Mouse (Mus musculus) activated CD4-positive, CD25-positive, alpha-beta regulatory T cell, adult 4 months (primary cell): ENCODE results near the gene Far2. TPM values are rescaled to one million over a fixed set of nuclear protein-coding genes. Genes with fewer than 3 reads are reported as not detected.

Experiments
- ATAC-seq: one replicate; pipeline ENCODE4 v1.8.0; 2017
- polyA plus RNA-seq, 2 experiments: library from polyadenylated mRNA; unstranded; fragments of 100-300 nt; shearing (Covaris generic); gene quantifications; one replicate each; pipeline ENCODE4 v1.2.1; 2017

The Far2 gene
- 1 to 10 TPM; 2.7 to 3.0 TPM for polyA plus RNA-seq

DNA sequence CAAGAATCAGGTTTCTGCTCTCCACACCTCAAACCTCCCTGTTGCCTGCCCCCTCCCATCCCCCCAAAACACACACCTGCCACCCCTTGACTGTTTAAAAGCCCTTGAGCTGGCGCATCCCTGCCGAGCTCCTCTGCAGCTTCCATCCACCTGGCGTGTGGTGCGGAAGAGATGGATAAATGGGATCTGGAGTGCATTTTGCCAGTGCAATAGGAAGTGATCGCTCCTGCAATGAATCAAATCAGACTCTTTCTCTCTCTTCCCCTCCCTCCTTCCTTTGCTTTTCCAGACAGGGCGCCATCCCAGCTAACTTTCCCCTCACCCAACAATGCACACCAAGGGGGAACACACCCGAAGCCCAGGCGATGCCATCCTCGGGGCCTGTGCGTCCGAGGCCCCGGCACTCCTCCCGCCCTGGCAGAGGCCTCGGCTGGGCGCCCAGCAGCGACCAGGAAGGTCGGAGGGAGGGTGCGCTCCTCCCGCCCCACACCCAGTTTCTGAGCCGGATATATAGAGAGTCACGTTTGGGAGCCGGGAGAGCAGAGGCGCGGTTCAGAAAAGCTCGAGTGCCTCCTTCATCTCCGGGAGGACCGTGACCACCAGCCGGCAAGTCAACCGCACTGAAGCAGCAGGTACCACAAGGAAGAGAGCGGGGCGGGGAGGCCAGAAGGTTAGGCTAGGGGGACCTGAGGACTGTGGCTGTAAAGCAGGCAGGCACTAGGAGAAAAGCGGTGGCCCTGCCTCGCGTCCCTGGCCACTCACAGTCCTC lies at the start of gene Far2:
Far2 (plus strand) TSS at position 379 of the 769 bp plus-strand sequence.
- no peak for ATAC-seq

DNA sequence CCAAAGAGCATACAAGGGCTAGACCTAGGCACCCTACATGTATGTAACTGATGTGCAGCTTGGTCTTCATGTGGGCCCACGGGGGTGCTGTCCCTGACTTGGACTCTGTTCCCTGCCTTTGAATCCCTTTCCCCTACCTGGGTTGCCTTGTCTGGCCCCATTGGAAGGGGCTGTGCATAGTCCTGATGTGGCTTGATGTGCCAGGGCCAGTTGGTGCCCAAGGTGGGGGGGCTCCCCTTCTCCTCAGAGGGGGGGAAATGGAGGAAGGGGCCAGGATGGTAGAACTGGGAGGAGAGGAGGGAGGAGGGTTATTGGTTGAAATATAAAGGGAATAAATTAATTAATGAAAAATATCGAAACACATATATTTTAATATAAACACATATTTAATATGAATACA lies 46.6 kb upstream of the Far2 start:
- ATAC-seq = no peak

DNA sequence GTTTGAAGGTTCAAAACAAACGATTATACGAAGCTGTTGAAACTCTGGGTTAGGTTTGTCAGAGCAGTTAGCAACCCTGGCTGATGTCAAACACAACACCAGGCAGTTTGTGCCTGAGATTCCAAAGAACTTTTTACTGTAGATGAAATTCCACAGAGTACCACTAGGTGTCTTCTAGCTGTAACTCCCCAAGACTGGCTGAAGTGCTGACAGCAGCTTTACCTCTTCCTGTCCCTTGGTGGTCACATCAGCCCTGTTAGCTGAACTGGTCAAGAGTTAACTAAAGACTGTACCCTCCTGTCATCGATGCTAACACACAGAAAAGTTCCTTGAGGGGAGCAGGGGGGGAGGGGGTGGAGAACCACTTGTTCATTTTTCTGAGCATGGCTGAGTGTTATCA lies 46.0 kb upstream of the Far2 start:
- no peak for ATAC-seq

DNA sequence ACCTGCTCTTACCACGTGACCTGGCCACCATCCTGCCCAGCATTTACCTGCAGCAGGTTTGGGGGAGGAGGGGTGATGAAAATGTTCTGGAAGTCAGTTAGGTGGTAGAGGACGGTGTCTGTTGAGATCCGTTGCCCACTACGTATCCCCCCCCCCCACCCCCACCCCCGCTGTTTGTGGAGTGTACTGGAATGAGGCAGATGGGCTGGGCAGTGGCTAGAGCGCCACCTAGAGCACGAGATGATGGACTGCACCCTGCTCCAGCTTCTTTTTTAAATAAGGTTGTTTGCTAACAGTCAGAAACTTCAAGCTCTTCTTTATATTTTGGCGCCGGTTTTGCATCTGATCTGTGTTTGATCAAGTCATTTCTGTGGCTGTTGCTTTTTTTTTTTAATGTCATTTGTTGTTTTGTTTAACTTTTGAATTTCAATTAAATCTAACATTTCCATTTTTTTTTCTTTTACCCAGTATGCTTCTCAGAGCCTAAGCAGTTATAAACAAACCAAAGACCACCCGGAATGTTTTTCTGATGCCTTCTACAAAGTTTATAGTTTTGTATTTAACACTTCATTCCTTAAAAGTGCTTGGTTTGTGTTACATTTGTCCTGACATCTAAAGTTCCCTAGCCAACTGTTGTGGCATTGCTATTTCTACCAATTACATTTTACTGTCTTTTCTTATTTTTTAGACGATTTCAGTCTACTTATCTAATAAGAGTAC lies 40.8 kb upstream of the Far2 start:
- ATAC-seq = no peak

DNA sequence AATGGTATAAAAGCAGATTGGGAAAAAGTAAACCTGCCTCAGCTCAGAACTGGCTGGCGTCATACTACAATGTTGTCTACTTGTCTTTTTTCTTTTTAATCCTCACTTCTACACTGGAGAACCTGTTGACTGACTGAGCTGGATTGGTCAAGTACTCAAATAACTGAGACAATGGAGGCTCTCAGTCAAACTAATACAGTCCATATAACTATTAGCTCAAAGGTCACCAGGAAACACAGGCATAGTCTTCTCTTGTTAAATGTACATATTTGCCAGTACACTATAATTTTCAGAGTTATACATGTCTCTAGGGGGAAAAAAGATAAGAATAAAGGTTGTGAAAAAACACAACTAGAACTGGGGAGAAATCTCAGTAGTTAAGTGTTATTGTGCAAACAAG lies 6.3 kb upstream of the Far2 start:
- ATAC-seq = no peak

DNA sequence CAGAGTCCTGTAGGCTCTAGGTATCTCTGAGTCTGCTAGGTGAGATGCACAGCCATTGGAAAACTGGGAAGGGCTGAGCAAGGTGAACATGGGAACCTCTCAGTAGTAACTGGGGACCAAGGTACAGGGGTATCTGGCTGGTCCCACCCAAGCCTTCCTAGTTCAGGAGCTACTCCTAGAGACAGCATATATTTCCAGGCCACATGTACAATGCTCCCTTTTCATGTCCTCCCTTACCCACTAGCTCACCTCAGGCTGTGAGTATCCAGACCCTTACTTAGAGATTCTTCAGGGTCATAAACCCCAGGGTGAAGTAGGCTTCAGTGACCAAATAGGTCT lies 560 bp downstream of the Far2 start:
- no peak for ATAC-seq

DNA sequence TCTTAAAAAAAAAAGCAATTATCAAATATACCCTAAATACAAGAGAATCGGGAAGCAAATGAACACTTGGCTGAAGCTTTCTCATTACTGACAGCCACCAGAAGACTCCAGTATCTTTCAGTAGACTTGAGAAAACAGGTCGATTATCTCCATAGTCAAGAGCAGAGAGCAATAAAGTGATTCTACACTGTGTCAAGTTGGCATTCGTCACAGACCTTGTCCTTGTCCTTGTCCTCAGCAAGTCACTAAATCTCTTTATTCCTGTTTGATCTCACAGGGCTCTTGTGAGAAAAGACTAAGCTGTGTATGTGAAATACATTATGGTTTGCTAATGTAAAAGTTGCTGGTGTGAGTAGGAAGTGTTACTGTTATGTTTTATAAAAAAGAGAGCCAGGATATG lies 16.1 kb downstream of the Far2 start:
- ATAC-seq = no peak

DNA sequence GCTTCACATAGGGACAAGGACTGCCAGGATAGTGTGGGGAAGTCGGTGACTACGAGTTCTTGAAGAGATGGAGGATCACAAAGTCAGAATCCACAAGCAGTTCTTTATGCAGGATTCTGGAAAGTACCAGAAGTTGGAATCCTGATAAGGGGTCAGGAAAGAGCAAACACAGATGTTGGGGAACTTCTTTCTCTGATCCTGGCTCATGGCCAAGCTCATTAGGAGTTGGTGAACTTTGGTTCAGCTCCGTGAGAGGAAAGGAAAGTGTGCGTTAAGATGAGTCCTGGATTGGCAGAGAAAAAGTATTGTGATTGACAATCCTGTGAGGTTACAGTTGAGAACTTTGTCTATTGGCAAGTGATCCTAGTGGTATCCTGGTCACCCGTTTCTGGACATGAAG lies 19.2 kb downstream of the Far2 start:
- no peak for ATAC-seq

DNA sequence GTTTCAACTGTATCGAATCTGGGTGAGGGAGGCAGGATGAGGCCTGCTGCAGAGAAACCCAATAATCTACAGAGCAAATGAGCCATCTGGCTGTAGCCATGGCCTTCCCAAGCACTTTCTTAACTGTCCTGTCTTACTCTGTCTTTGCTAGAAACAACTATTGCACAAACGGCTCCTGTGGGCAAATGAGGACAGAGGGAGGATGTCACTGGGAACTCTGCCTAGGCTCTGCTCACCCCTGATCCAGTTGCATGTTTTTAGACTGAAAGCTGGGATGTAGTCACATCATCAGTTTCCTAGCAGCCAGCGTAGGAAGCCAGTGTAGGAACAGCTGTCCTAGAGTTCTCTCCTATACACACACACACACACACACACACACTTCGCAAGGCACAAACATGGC lies 21.7 kb downstream of the Far2 start:
- no peak for ATAC-seq

DNA sequence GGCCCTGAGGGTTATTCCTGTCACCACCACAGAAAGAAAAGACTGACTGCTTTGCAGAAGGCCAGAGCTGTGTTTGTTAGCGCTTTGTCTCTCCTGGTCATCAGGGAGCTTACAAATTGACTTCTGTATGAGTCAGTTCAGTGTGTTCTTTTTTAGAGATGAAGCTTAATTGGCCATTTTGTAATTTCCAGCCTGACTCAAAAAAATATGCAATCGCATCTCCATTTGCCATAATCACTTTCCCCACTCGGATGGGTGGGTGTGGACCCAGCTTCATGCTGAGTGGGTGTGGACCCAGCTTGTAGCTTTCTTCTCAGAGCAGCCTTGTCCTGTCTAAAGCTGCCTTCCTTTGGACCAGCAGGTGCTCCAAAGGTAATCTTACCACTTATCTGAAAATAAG lies 26.5 kb downstream of the Far2 start:
- no peak for ATAC-seq

DNA sequence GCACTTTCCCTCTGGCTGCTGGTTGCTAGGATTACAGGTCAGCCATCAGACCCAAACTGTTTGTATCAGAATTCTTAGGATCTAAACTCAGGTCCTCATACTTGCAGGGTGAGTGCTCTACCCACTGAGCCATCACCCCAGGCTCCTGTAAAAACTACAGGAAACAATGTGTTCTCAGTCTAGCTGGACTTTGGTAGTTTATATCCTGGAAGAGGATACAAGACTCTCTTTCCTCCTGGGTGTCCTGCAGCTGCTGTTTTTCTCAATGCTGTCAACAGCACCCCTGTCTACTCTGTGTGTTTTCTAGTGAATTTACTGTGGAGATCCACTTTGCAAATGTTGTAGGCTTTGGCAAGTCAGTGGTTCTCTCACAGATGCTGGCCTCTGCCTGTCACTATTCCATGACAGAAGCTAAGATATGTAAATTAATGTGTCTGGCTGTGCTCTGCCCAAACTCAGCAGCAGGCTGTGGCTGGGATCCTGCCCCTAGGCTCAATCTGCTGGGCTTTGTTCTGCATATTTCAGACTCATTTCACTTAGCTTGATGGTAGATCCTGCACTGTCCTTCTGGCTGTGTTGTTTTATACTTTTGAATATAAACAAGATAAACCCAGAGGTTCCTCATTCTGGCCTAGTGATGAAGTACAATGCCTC lies 27.3 kb downstream of the Far2 start:
- ATAC-seq = no peak

DNA sequence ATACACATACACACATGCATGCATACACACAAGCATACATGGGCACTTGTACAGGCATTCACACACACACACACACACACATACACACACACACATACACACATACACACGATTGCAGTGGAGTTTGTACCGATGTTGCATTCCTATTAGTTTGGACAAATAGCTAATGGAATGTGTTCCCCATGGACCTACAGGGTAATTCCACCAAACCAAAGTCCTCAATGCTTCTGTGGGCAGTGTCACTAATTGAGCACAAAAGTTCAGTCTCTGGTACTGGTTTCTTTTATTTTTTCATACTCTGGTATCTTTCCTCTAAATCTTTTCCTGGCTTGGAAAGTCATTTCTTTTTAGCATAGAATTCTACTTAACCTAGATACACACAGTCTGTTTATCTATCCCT lies 36.8 kb downstream of the Far2 start:
- ATAC-seq = no peak

DNA sequence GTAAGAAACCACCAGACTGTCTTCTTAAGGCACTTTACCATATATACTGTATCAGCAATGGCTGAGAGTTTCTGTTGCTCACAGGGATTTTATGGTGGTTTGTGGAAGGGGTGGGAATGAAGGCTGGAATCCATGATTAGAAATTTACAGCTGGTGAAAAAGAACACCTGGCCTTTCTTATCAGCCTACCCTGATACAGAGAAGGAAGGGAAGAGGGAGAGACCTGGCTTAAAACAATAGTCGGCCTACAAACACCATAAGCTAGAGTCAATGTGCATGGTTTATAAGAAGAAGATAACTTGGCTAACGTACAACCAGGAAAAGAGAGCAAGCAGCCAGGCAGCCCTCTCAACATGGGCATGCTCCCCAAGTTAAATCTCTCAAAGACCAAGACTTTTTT lies 37.3 kb downstream of the Far2 start:
- ATAC-seq = no peak

DNA sequence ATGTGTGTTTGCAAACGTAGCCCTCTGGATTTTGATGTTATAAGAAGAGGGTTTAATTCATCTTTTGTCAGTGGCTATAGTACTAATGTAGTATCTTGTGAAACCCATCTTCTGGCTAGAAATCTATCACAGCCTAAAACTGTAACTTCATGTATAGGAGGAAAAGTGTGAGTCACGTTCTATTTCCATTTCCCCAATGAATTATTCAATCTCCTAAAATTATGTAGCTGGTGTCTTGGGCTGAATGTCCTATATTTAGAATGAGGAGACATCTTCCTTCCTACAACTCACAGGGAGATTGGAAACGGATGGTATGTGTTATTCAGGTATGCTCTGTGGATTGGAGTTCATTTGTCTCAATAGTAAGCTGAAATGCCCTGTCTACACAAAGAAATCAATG lies 50.0 kb downstream of the Far2 start:
- ATAC-seq = no peak

DNA sequence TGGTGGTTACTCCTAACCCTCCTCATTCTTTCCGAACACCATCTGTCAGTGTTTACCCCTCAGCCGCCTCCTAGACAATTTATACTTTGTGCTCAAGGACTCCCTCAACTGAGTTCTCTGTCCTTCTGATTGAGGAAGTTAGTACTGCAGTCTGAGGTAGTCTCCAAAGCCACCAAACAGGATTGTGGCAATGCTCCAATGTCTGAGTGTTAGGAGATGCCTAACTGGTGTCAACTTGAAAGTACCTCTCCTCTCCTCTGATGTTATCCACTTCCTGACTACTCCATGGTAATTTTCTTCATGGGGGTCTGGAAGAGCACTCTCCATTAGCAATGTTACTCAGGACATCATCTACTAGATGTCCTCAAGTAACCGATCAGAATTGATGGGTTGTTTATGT lies 54.9 kb downstream of the Far2 start:
- no peak for ATAC-seq

DNA sequence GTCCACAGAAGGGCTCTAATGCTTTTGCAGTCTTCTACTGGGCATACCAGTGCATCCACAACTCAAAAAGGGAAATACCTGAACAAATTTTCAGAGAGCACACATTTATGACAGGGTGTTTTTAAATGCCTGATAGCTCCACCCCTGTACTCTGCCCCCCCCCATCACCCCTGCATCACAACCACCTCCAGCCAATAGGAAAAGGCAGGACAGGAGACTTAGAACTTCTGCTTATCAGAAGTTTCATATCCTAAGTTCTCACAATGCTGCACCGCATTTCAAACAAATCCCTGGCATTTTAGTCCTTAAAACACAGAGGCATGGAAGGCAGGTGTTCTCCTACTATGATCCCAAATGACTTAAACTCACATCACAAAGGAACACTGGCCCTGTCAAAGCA lies 55.4 kb downstream of the Far2 start:
- no peak for ATAC-seq

DNA sequence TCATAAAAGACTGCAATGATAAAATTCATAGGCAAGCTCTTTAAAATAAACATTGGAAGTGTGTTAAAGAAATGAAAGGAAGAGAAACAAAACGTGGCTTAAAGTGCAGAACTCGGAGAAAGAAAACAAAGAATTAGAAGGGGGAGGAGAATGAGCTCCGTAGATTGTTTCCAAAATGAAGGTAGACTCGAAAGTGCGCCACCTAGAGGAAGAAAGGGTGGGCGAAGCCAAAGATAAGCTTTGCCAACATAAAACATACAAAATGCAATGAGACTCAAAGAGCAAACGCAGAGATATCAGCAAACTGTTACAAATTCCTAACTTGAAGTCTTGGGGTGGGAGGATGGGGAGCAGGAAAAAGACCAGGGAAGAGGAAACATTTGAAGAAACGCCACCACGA lies 57.2 kb downstream of the Far2 start:
- ATAC-seq = no peak

DNA sequence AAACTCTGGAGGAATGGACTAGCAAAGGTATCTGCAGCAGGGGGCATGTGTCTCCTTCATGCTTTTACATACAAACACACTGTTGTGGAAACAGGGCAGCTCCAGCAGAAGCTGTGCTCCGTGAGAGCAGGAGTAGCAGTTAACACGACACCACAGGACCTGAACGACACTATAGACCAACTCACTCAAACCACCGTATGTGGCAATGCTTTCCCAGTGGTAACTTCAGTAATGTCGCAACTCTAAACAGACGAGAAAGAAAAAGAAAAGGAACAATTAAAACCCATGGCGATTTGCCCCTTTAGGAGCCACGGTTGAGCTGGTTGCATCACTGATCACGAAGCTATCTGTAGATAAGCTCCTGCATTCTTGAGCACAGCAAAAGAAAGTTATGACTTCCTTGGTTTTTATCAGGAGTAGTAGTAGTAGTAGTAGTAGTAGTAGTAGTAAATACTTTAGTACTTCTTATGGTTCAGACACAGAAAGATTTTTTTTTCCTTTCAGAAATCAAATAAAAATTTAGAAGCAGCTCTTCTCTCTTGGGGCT lies 58.7 kb downstream of the Far2 start:
- no peak for ATAC-seq

DNA sequence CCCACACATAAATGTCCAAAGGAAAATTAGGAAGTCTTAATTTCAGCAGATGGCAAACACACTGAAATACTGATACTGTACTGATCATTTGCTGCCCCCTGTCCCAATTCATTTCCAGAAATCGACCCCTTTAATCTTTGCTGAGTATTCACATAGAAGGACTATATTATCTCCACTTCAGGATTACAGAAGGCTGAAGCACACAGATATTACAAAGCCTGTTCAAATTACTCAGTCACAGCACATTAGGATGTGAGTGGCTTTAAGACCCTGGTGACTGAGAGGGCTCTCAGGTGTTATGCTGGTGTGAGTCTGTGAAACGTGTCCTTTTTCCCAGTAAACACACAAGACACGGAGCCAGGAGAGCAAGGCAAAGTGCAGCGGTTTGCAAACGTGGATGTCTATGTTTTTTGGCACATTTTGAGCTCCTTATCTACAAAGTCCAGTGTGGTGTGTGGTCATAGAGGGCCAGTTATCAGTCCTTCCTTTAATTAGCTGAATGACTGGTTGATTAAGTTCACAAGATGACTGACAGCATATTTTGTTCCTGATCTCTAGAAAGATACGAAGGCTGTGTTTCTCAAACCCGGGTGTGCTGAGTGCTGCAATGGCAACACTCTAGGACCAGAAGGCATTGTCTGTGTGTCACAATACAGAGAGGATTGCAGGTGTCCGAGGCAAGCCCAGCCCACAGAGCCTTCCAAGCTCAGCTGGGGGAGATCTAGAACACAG lies 61.8 kb downstream of the Far2 start:
- ATAC-seq = no peak

DNA sequence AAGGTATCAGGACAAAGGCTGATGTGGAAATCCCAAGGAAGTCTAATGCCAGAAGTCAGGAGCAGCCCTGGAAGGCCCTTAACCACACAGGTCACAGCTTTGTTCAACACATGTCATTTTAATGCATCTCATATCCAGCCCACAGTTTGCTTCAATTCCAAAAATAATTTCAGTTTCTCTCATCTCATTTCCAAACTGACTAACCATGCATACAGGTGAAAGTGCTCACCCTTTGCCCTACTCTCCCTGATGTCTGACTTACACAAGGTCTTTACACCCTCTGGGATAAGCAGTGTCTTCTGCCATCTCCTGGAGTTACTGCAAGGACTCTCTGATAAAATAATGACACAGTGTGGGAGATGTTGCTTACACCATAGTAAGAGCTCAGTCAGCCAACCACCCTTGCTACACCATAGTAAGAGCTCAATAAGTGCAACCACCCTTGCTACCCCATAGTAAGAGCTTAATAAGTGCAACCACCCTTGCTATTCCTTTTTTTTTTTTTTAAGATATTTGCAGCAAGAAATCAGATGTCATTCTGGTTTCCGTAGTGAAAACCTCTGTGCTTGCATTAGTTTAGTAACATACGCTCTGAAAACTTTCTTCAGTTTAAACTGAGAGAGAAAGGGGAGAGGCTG lies 64.1 kb downstream of the Far2 start:
- no peak for ATAC-seq

DNA sequence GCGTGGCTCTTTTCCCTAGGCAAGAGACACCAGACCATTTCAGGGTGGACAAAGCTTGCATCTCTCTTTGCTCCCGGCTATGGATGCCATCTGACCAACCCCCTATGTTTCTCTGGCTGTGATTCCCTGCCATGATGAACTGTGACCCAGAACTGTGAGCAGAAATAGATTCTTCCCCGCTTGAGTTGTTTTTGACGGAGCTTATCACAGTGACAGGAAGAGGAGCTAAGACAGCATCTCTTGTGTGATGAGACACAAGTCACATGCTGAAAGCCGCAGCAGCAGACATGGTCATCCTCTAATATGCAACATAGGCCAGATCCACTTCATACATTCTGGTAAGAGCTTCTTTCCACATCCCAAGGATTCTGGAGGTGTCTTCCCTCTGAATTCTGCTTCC lies 69.3 kb downstream of the Far2 start:
- no peak for ATAC-seq

DNA sequence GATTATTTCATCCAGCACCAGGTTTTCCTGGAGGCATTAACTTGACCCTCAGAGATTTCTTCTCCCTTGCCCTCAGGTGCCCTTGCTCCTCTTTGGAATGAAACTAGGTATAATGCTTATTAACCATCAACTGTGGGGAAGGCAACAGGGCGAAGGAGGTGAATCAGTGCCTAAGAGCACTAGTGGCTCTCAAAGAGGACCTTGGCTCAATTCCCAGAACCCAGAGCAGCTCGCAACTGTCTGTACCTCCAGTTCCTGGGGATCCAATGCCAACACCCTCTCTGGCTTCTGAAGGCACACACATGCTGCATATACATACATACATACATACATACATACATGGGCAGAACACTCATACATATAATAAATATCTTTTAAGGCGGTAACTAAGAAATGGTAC lies 69.8 kb downstream of the Far2 start:
- no peak for ATAC-seq

DNA sequence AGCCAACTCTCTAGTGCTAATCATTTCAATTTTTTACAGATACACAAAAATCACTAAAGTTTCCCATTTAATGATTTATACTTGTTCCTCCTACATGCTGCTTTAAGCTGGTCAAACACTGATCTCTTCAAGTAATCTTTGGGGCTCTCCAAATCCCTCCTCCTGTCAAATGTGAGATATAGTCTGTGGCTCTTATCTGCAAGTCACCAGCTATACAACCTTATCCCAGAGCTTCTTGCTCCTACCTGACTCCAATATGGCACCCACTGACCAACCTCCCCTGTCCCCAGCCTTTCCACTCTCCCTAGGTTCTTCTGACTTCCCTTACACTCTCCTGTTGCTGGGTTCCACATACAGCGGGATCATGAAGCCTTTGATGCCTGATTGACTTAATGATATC lies 70.6 kb downstream of the Far2 start:
- ATAC-seq = no peak
